Mouse (Mus musculus) MEL (cell line): ENCODE results near the gene Cenpa. TPM values are rescaled to one million over a fixed set of nuclear protein-coding genes. Genes with fewer than 3 reads are reported as not detected.

Experiments used
- DNase-seq: peaks from one replicate; pipeline ENCODE4 v3.0.0; 2011; ENCODE audit warnings: low read depth, low spot score
- H3K27ac ChIP-seq: 2 replicates; pipeline ENCODE4 v1.5.1; 2012; ENCODE audit warnings: low read depth, mild to moderate bottlenecking, control low read depth, low read length, moderate library complexity; ENCODE audit not compliant: control insufficient read depth
- H3K27me3 ChIP-seq, 2 experiments: fragments of 150-350 bp in 1 of 2; sonication (generic) in 1 of 2; 2 replicates each; pipeline ENCODE4 v1.6.1; 2012; ENCODE audit warnings: low read length in 2 of 2, mild to moderate bottlenecking in 2 of 2, improper control_type of control experiment in 1 of 2, moderate library complexity in 1 of 2; ENCODE audit not compliant: insufficient read depth in 2 of 2, control insufficient read depth in 1 of 2
- H3K36me3 ChIP-seq, 2 experiments: 2 replicates each; pipeline ENCODE4 v1.6.1; 2012 to 2014; ENCODE audit warnings: low read length in 2 of 2, improper control_type of control experiment in 1 of 2, inconsistent platforms in 1 of 2, mild to moderate bottlenecking in 1 of 2; ENCODE audit not compliant: insufficient read depth in 2 of 2, control insufficient read depth in 1 of 2
- H3K4me1 ChIP-seq, 2 experiments: fragments of 150-350 bp in 1 of 2; sonication (generic) in 1 of 2; 2 replicates each; pipeline ENCODE4 v1.6.1; 2012; ENCODE audit warnings: low read length in 2 of 2, improper control_type of control experiment in 1 of 2, mild to moderate bottlenecking in 1 of 2; ENCODE audit not compliant: insufficient read depth in 2 of 2, control insufficient read depth in 1 of 2
- H3K4me3 ChIP-seq, 2 experiments: fragments of 150-350 bp in 1 of 2; sonication (generic) in 1 of 2; 2 replicates each; pipeline ENCODE4 v1.5.1; 2012; ENCODE audit warnings: low read depth in 2 of 2, low read length in 2 of 2, mild to moderate bottlenecking in 2 of 2, moderate library complexity in 2 of 2, control low read depth in 1 of 2, improper control_type of control experiment in 1 of 2; ENCODE audit not compliant: control insufficient read depth in 1 of 2, insufficient read depth in 1 of 2
- H3K79me2 ChIP-seq: 2 replicates; pipeline ENCODE4 v1.6.1; 2012; ENCODE audit warnings: mild to moderate bottlenecking, low read length, moderate library complexity; ENCODE audit not compliant: control insufficient read depth, poor library complexity, insufficient read depth
- H3K9ac ChIP-seq: 2 replicates; pipeline ENCODE4 v1.6.1; 2012; ENCODE audit warnings: low read depth, mild to moderate bottlenecking, control low read depth, low read length, moderate library complexity; ENCODE audit not compliant: control insufficient read depth, poor library complexity, severe bottlenecking
- H3K9me3 ChIP-seq: fragments of 150-350 bp; sonication (generic); replicated peaks from 2 replicates; pipeline ENCODE4 v1.6.1; 2012; ENCODE audit warnings: mild to moderate bottlenecking, low read length, improper control_type of control experiment, moderate library complexity; ENCODE audit not compliant: insufficient read depth
- CHD1 ChIP-seq: IDR thresholded peaks from 2 replicates; pipeline ENCODE4 v1.6.1; 2012; ENCODE audit warnings: low read depth, mild to moderate bottlenecking, inconsistent platforms, low read length, improper control_type of control experiment
- CTCF ChIP-seq, 3 experiments: IDR thresholded peaks in 2 of 3; conservative IDR thresholded peaks in 1 of 3; 2 replicates each; pipeline ENCODE4 v1.5.1; 2011 to 2012; ENCODE audit warnings: low read length in 3 of 3, low read depth in 2 of 3, mild to moderate bottlenecking in 2 of 3, improper control_type of control experiment in 1 of 3, inconsistent platforms in 1 of 3, mixed read lengths in 1 of 3, moderate library complexity in 1 of 3; ENCODE audit not compliant: control insufficient read depth in 1 of 3, insufficient read depth in 1 of 3, poor library complexity in 1 of 3, severe bottlenecking in 1 of 3
- ETS1 ChIP-seq: IDR thresholded peaks from 2 replicates; pipeline ENCODE4 v1.6.1; 2012; ENCODE audit warnings: low read depth, mild to moderate bottlenecking, inconsistent platforms, low read length, improper control_type of control experiment, moderate library complexity
- GATA1 ChIP-seq: IDR thresholded peaks from 2 replicates; pipeline ENCODE4 v1.6.1; 2011; ENCODE audit warnings: low read depth, low read length, improper control_type of control experiment
- JUND ChIP-seq: IDR thresholded peaks from 2 replicates; pipeline ENCODE4 v1.6.1; 2011; ENCODE audit warnings: low read depth, mild to moderate bottlenecking, improper control_type of control experiment, low read length
- MAZ ChIP-seq: IDR thresholded peaks from 2 replicates; pipeline ENCODE4 v1.6.1; 2012; ENCODE audit warnings: low read depth, mild to moderate bottlenecking, inconsistent platforms, low read length, improper control_type of control experiment
- MYB ChIP-seq: IDR thresholded peaks from 2 replicates; pipeline ENCODE4 v1.6.1; 2011; ENCODE audit warnings: mild to moderate bottlenecking, low read depth, low read length, improper control_type of control experiment
- RAD21 ChIP-seq: IDR thresholded peaks from 2 replicates; pipeline ENCODE4 v1.6.1; 2011; ENCODE audit warnings: mild to moderate bottlenecking, low read depth, low read length, improper control_type of control experiment
- SMC3 ChIP-seq: IDR thresholded peaks from 2 replicates; pipeline ENCODE4 v1.6.1; 2011; ENCODE audit warnings: low read depth, low read length, improper control_type of control experiment
- USF2 ChIP-seq, 2 experiments: IDR thresholded peaks; 2 replicates each; pipeline ENCODE4 v1.6.1; 2011 to 2012; ENCODE audit warnings: improper control_type of control experiment in 2 of 2, low read length in 2 of 2, borderline replicate concordance in 1 of 2, inconsistent platforms in 1 of 2, low read depth in 1 of 2, mild to moderate bottlenecking in 1 of 2; ENCODE audit not compliant: insufficient read depth in 1 of 2
- ZC3H11A ChIP-seq: IDR thresholded peaks from 2 replicates; pipeline ENCODE4 v1.6.1; 2012; ENCODE audit warnings: low read depth, mild to moderate bottlenecking, inconsistent platforms, low read length, improper control_type of control experiment
- ZKSCAN1 ChIP-seq: IDR thresholded peaks from 2 replicates; pipeline ENCODE4 v1.6.1; 2012; ENCODE audit warnings: low read depth, mild to moderate bottlenecking, inconsistent platforms, low read length, improper control_type of control experiment, moderate library complexity
- polyA plus RNA-seq, 2 experiments: library from polyadenylated mRNA; stranded (reverse) in 1 of 2; unstranded in 1 of 2; fragments of >175 nt in 1 of 2; fragments of >200 nt in 1 of 2; gene quantifications; 2 replicates each; pipeline versions ENCODE4 v1.2.1 to v1.2.4; 2012; ENCODE audit warnings: low replicate concordance in 2 of 2, low read depth in 1 of 2; ENCODE audit not compliant: insufficient read length in 2 of 2, insufficient read depth in 1 of 2, missing spikeins in 1 of 2
- total RNA-seq: library from RNA; depleted of rRNA; stranded (reverse); fragments of 300-350 nt; gene quantifications from 2 replicates; pipeline ENCODE4 v1.2.3, GENCODE M21; 2012

Cenpa gene
- total and polyA plus RNA-seq, 3 experiments, result 100 to 566 (median 341) TPM

DNA sequence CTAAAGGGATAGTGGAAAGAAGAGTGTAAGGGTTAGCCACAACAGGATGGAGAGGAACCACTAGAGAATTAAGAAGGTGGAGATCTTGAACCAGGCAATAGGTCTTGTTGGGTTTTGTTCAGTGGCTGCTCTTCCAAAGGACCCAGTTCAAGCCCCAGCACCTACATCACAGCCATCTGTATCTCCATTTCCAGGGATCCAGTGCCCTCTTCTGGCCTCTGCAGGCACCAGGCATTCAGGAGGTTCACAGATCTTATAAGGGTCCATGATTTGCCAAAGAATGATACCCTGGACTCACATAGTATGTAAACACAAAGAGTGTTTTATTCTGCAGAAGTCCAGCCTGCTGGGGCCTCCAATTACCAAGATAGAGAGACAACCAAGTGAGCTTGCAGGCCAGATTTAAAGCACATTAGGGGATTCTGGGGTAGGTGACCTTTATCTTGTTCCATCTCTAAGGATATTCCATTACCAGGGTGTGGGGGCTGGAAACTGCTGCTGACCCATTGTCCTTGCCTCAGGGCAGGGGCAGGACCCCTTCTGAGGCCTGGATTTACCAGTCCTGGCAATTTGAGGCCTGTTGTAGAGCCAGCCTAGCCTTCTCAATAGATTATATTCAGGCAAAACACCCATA, 16.5 kb downstream of the Cenpa start:
- Histone ChIP-seq H3K27me3 (no peaks in the 10 kb centered on the region), H3K36me3 (no peaks in the 10 kb centered on the region), H3K4me1 (no peaks in the 10 kb centered on the region), H3K9me3 (no peaks in the 10 kb centered on the region), H3K9ac (no peak overlapping the region), H3K4me3 (no peak overlapping the region), H3K27ac (no peak overlapping the region), H3K79me2 (no peaks in the 10 kb centered on the region)
- TF ChIP-seq CTCF (IDR thresholded peaks at IDR 0.05 in 2 of 3, conservative IDR thresholded peaks at IDR 0.05 in 1 of 3; ENCODE audit: control insufficient read depth in 1 of 3, insufficient read depth in 1 of 3, low read depth in 2 of 3, low read length in 3 of 3, poor library complexity in 1 of 3, severe bottlenecking in 1 of 3) (peak; percentile 50 to 80 (median 79); a peak in 5 of 6 replicates), ZC3H11A (peak; percentile 80), CHD1 (no peak), SMC3 (peak; percentile 71), USF2 (IDR thresholded peaks at IDR 0.05; ENCODE audit: borderline replicate concordance in 1 of 2, insufficient read depth in 1 of 2, low read depth in 1 of 2, low read length in 2 of 2) (no peak), RAD21 (peak; percentile 88)
- peak; percentile 62 for DNase-seq

DNA sequence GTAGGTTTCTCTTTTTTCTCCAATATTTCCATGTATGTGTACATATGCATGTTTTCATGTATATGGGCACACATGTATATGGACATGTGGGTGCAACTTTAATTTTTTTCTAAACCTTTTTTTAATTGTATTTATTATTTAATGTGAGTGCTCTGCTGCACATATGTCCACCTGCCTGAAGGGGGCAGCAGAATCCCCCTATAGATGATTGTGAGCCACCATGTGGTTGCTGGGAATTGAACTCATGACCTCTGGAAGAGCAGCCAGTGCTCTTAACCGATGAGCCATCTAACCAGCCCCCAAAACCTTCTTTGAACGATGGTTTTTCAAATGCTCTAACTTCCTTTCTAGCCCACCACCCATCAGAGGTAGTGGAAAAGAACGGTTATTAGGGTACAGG, 17.4 kb downstream of the Cenpa start:
- Histone ChIP-seq H3K4me1 (no peaks in the 10 kb centered on the region), H3K4me3 (no peak overlapping the region), H3K9ac (no peak overlapping the region), H3K36me3 (no peaks in the 10 kb centered on the region), H3K27ac (no peak overlapping the region), H3K27me3 (no peaks in the 10 kb centered on the region), H3K79me2 (no peaks in the 10 kb centered on the region)
- DNase-seq, result peak; percentile 63
- TF ChIP-seq ETS1, result no peak
- 0 out of 2 replicates have a peak, but pooled peaks have one; percentile 19 for TF ChIP-seq ZC3H11A
- TF ChIP-seq RAD21, result peak; percentile 51
- TF ChIP-seq JUND, result no peak
- 0 out of 2 replicates have a peak, but pooled peaks have one; percentile 2 for TF ChIP-seq GATA1
- TF ChIP-seq CTCF (IDR thresholded peaks at IDR 0.05 in 2 of 3, conservative IDR thresholded peaks at IDR 0.05 in 1 of 3; ENCODE audit: control insufficient read depth in 1 of 3, insufficient read depth in 1 of 3, low read depth in 2 of 3, low read length in 3 of 3, poor library complexity in 1 of 3, severe bottlenecking in 1 of 3), result peak; percentile 56 to 69 (median 63)
- TF ChIP-seq SMC3, result peak; percentile 35
- TF ChIP-seq MAZ, result no peak
- TF ChIP-seq ZKSCAN1, result no peak
- TF ChIP-seq, all 39 proteins: peak for 5
- no peaks in the 10 kb centered on the region for H3K9me3 ChIP-seq

DNA sequence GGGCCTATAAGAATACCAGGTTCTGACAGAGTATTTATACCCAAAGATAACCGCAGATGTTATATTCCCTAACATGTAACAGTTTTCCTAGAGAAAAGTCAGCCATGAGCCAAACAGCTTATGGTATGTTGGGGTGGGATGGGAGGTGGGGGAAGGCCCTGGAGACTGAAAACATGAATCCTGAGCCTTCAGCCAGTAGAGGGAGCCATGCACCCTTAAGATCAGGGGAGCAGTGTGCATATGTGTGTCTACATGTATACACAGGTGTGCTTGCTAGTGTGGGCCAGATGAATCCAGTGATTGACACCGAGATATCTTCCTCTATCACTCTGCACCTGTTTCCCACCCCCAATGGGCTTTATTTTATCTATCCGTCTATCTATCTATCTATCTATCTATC, 20.2 kb downstream of the Cenpa start:
- TF ChIP-seq ZC3H11A (peak; percentile 59), RAD21 (peak; percentile 73), CTCF (IDR thresholded peaks at IDR 0.05 in 2 of 3, conservative IDR thresholded peaks at IDR 0.05 in 1 of 3; ENCODE audit: control insufficient read depth in 1 of 3, insufficient read depth in 1 of 3, low read depth in 2 of 3, low read length in 3 of 3, poor library complexity in 1 of 3, severe bottlenecking in 1 of 3) (peak; percentile 77 to 85 (median 79)), MYB (no peak), SMC3 (peak; percentile 54), GATA1 (peak; percentile 39; the same call in 1 of the 2 replicates), ZKSCAN1 (no peak)
- DNase-seq, result peak; percentile 68
- H3K9ac ChIP-seq, result no peak overlapping the region

More for the DNA sequence above, 20.2 kb downstream of the Cenpa start:
- H3K36me3 ChIP-seq, result no peaks in the 10 kb centered on the region
- no peaks in the 10 kb centered on the region for H3K79me2 ChIP-seq
- H3K9me3 ChIP-seq, result no peaks in the 10 kb centered on the region
- H3K27me3 ChIP-seq, result peaks cover 2 to 4% of the 10 kb centered on the region in 2 experiments
- H3K4me1 ChIP-seq, result no peaks in the 10 kb centered on the region
- no peak overlapping the region for H3K27ac ChIP-seq
- H3K4me3 ChIP-seq, result no peak overlapping the region
